Mouse (Mus musculus) erythroblast, adult 5-6 weeks (primary cell): ENCODE measurements around the gene Metap2. TPM values are rescaled to one million over a fixed set of nuclear protein-coding genes. Genes with fewer than 3 reads are reported as not detected.

Experiments
- ATAC-seq: replicated peaks from 2 replicates; pipeline ENCODE4 v1.8.0; 2016; ENCODE audit warnings: moderate number of reproducible peaks, mild to moderate bottlenecking, moderate TSS enrichment, inconsistent platforms; ENCODE audit not compliant: poor library complexity, low FRiP score, severe bottlenecking
- total RNA-seq, 2 experiments: library from RNA; stranded (forward) in 1 of 2; stranded (reverse) in 1 of 2; fragments of 150-400 nt in 1 of 2; fragments of 200-764, 138-1000 nt in 1 of 2; gene quantifications; 2 replicates each; pipeline versions ENCODE4 v1.2.3 to v1.2.4; 2015 to 2017; ENCODE audit warnings: low replicate concordance in 2 of 2

The Metap2 gene
- total RNA-seq (2015; ENCODE audit: low replicate concordance) (2,780 and 3,362 TPM in 2 replicates), total RNA-seq (2017; ENCODE audit: low replicate concordance) (4,625 and 6,978 TPM in 2 replicates)

- no peak for ATAC-seq
These were observed at the start of gene Metap2 for GRCm38 (mm10) chr10:93897043-93897646. TSS of gene Metap2 (minus strand) at chr10:93897093.

- no peak for ATAC-seq
These were observed 49.1 kb upstream of the Metap2 start for GRCm38 (mm10) chr10:93945843-93946499.

GRCm38 (mm10) chr10:93945364-93945763 lies 48.5 kb upstream of the Metap2 start:
- no peak for ATAC-seq

- ATAC-seq = no peak
These were observed 47.3 kb upstream of the Metap2 start for GRCm38 (mm10) chr10:93944241-93944640.

- no peak for ATAC-seq
These were observed 43.4 kb upstream of the Metap2 start for GRCm38 (mm10) chr10:93940279-93940678.

- no peak for ATAC-seq
These were observed 42.8 kb upstream of the Metap2 start for GRCm38 (mm10) chr10:93939676-93940075.

GRCm38 (mm10) chr10:93938844-93939271 lies 42.0 kb upstream of the Metap2 start:
- ATAC-seq = no peak

- peak; percentile 73 for ATAC-seq
These were observed 37.1 kb upstream of the Metap2 start for GRCm38 (mm10) chr10:93933980-93934379.

GRCm38 (mm10) chr10:93932861-93933260 lies 36.0 kb upstream of the Metap2 start:
- no peak for ATAC-seq

GRCm38 (mm10) chr10:93932020-93932419 lies 35.1 kb upstream of the Metap2 start:
- ATAC-seq = no peak

GRCm38 (mm10) chr10:93931431-93931830 lies 34.5 kb upstream of the Metap2 start:
- no peak for ATAC-seq

GRCm38 (mm10) chr10:93930236-93930824 lies 33.4 kb upstream of the Metap2 start:
- no peak for ATAC-seq

- no peak for ATAC-seq
These were observed 27.8 kb upstream of the Metap2 start for GRCm38 (mm10) chr10:93924666-93925065.

- no peak for ATAC-seq
These were observed 24.3 kb upstream of the Metap2 start for GRCm38 (mm10) chr10:93921160-93921559.

- no peak for ATAC-seq
These were observed 22.3 kb upstream of the Metap2 start for GRCm38 (mm10) chr10:93919227-93919626.

GRCm38 (mm10) chr10:93918701-93919100 lies 21.8 kb upstream of the Metap2 start:
- ATAC-seq = no peak

- peak; percentile 63; the same call in 1 of the 2 replicates for ATAC-seq
These were observed 21.2 kb upstream of the Metap2 start for GRCm38 (mm10) chr10:93918087-93918486.

- no peak for ATAC-seq
These were observed 19.9 kb upstream of the Metap2 start for GRCm38 (mm10) chr10:93916778-93917177.

- no peak for ATAC-seq
These were observed 18.8 kb upstream of the Metap2 start for GRCm38 (mm10) chr10:93915531-93916275.

- no peak for ATAC-seq
These were observed 16.6 kb upstream of the Metap2 start for GRCm38 (mm10) chr10:93913525-93913924.
